Mouse (Mus musculus) layer of hippocampus, postnatal 14 days (tissue): ENCODE measurements around the gene Tmem147. TPM values are rescaled to one million over a fixed set of nuclear protein-coding genes. Genes with fewer than 3 reads are reported as not detected.
A peak's percentile ranks its signal among the peaks of the same experiment; 100 is the strongest.
"Not testable (repeated sequence)": the region's sequence is repeated elsewhere in the genome, so short reads cannot be mapped to it uniquely, and the experiment has no call there.

ENCODE experiments used
- DNase-seq, 2 experiments: peaks; one replicate each; pipeline ENCODE4 v3.0.0; 2021 to 2022; ENCODE audit warnings: low spot score in 2 of 2, mixed read lengths in 1 of 2
- long read RNA-seq, 2 experiments: library from polyadenylated mRNA; stranded (forward); transcript quantifications; one replicate each; pipeline ENCODE4 v2.0.0; 2021
- total RNA-seq, 2 experiments: library from RNA; stranded (reverse); gene quantifications; 2 replicates each; pipeline ENCODE4 v1.2.3; 2021

Gene Tmem147
- total RNA-seq, result 100 to 1,000 TPM; 127 to 143 TPM
- long read RNA-seq, experiment 1, transcript Tmem147-201 (7 exons, 870 nt), result major isoform, 45 of 67 reads
- long read RNA-seq, experiment 1, transcript Tmem147-207 (6 exons, 727 nt), result minor isoform, 9 of 67 reads
- long read RNA-seq, experiment 1, partial matches to known transcripts, result 5 of 67 reads
- long read RNA-seq, experiment 1, other reads (novel, unspliced or antisense), result 5 of 67 reads
- long read RNA-seq, experiment 2, transcript Tmem147-201 (7 exons, 870 nt), result major isoform, 108 of 143 reads
- long read RNA-seq, experiment 2, transcript Tmem147-207 (6 exons, 727 nt), result minor isoform, 17 of 143 reads
- long read RNA-seq, experiment 2, partial matches to known transcripts, result 8 of 143 reads
- long read RNA-seq, experiment 2, other reads (novel, unspliced or antisense), result 5 of 143 reads

GRCm38 (mm10) chr7:30729396-30730063 lies at the start of gene Tmem147:
Gene Tmem147, minus strand, starts transcription at chr7:30729540.
- DNase-seq, result peak; percentile 96 to 97

- no peak for DNase-seq
These were observed 48.6 kb upstream of the Tmem147 start for GRCm38 (mm10) chr7:30777911-30778310.

GRCm38 (mm10) chr7:30777081-30777579 lies 47.8 kb upstream of the Tmem147 start:
- DNase-seq, result no peak

- DNase-seq, result no peak
These were observed 46.8 kb upstream of the Tmem147 start for GRCm38 (mm10) chr7:30776104-30776503.

- DNase-seq, result no peak
These were observed 39.9 kb upstream of the Tmem147 start for GRCm38 (mm10) chr7:30769236-30769635.

GRCm38 (mm10) chr7:30766408-30766807 lies 37.1 kb upstream of the Tmem147 start:
- no peak for DNase-seq

- no peak for DNase-seq
These were observed 35.8 kb upstream of the Tmem147 start for GRCm38 (mm10) chr7:30765173-30765572.

- DNase-seq, result no peak
These were observed 34.1 kb upstream of the Tmem147 start, which contains the start of gene Dmkn for GRCm38 (mm10) chr7:30763456-30763855. Gene Dmkn, plus strand, starts transcription at chr7:30763756.

GRCm38 (mm10) chr7:30761769-30762352 lies 32.5 kb upstream of the Tmem147 start:
- no peak for DNase-seq

GRCm38 (mm10) chr7:30758853-30759252 lies 29.5 kb upstream of the Tmem147 start:
- no peak for DNase-seq

GRCm38 (mm10) chr7:30757001-30757400 lies 27.7 kb upstream of the Tmem147 start:
- DNase-seq, result no peak

GRCm38 (mm10) chr7:30751086-30751669 lies 21.8 kb upstream of the Tmem147 start, which contains the start of gene Sbsn:
Gene Sbsn, plus strand, starts transcription at chr7:30751471.
- no peak for DNase-seq

- DNase-seq, result no peak
These were observed 20.7 kb upstream of the Tmem147 start for GRCm38 (mm10) chr7:30749824-30750606.

GRCm38 (mm10) chr7:30747525-30748204 lies 18.3 kb upstream of the Tmem147 start:
- DNase-seq, result no peak

GRCm38 (mm10) chr7:30744022-30744598 lies 14.8 kb upstream of the Tmem147 start:
- no peak for DNase-seq

- DNase-seq, result not testable (repeated sequence)
These were observed 14.3 kb upstream of the Tmem147 start, which contains the start of gene Gapdhs for GRCm38 (mm10) chr7:30743617-30744016. Gene Gapdhs, minus strand, starts transcription at chr7:30743681.

- not testable (repeated sequence) for DNase-seq
These were observed 13.2 kb upstream of the Tmem147 start for GRCm38 (mm10) chr7:30742570-30742969.

- DNase-seq, result no peak
These were observed 6.9 kb upstream of the Tmem147 start for GRCm38 (mm10) chr7:30736211-30736610.

- DNase-seq, result peak in 1 of 2 experiments; percentile 29
These were observed 853 bp upstream of the Tmem147 start for GRCm38 (mm10) chr7:30730064-30730722.
